Mouse (Mus musculus) Muller cell, postnatal 12 days (primary cell): Measurements from ENCODE around the gene Ache.

Experiments used
- DNase-seq: peaks from one replicate; pipeline ENCODE4 v3.0.0-alpha.2; 2015; ENCODE audit errors: inconsistent ontology term

Ache gene

GRCm38 (mm10) chr5:137333512-137334174 is 46.3 kb downstream of the Ache start, which contains the start of gene Slc12a9:
Gene Slc12a9, minus strand, starts transcription at chr5:137333597.
- peak; percentile 92 for DNase-seq

DNA sequence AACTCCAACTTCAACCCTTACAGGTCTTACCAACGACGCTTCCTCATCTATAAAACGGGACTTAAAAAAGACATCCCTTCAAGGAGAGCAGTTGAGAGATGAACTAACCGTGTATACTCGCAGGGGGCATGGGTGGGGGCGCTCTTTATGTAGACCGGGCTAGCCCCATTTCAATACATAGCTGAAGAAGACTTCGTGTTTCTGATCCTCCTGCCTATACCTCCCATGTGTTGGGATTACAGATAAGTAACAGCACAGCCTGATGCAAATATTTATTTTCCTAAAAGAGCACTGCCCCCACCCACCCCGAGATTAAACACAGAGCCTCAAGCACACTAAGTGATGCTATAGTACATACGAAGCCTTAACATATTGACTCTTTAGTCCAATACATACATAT is 47.0 kb downstream of the Ache start:
- DNase-seq, result no peak

- no peak for DNase-seq
Measured at GRCm38 (mm10) chr5:137335066-137335465, 47.7 kb downstream of the Ache start.

- DNase-seq, result no peak
Measured at GRCm38 (mm10) chr5:137337190-137337589, 49.9 kb downstream of the Ache start.

DNA sequence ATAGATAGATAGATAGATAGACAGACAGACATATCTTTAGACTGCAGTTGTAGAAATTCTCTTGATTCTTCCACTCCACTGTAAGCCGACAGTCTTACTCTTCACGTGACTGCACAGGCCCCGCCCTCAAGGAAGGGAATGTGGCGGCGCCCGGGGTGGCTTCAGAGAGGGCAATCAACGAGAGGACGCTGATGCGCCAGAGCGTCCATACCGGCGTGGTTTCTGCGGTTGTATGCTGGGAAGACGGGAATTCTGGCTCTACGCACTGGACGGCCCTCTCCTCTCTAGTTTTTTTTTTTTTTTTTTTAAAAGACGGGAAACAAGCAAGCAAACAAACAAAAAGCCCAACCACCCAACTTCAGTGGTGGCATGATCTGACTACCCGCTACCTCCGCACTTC is 50.9 kb downstream of the Ache start:
- DNase-seq, result peak; percentile 93

- DNase-seq, result no peak
Measured at GRCm38 (mm10) chr5:137338663-137339289, 51.5 kb downstream of the Ache start.

GRCm38 (mm10) chr5:137339290-137339979 is 52.1 kb downstream of the Ache start:
- peak; percentile 4 for DNase-seq

DNA sequence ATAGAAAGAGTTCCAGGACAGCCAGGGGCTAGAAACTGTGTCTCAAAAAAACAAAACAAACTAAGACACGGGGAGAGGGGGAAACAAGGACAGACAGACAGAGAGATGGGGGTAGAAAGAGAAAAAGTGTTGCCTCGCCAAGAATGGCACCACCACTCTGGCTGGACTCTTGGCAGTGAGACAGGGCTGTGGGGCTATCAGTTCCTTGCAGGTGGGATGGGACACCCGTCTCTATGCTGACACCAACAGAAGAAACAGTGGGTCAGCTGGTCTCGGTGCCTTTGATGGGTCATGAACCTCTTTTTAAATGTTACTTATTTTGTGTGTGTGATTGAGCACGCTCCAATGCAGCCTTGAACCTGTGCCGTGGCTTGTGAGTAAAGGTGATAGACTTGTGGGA is 52.9 kb downstream of the Ache start:
- no peak for DNase-seq

DNA sequence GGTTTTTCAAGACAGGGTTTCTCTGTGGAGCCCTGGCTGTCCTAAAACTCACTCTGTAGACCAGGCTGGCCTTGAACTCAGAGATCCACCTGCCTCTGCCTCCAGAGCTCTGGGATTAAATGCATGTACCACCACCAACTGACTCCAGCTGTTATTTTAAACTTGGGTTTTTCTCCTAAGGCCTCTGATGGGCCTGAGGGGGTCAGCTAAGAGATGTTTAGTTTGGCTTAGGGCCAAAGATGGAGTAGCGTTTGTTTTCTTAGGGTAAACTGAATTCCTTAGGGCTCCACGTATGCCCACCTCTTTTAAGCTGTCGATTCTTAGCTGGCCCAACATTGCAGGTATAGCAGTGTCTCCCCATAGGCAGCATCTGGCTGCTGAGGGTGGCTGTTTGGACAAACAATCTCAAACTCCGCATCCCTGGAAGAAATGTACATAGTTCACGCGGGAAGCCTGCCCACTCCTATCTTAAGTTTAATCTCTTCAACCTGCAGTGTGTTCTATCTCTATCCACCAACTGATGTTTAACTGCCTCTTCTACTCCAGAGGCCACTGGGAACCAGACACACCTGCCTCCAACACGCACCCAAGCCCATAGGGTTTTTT is 55.2 kb downstream of the Ache start:
- DNase-seq, result no peak

GRCm38 (mm10) chr5:137343412-137343811 is 56.1 kb downstream of the Ache start:
- no peak for DNase-seq

GRCm38 (mm10) chr5:137343869-137344268 is 56.5 kb downstream of the Ache start:
- DNase-seq, result no peak
